Mouse (Mus musculus): Measurements from ENCODE around the gene Pxn. TPM values are rescaled to one million over a fixed set of nuclear protein-coding genes. Genes with fewer than 3 reads are reported as not detected.

The Pxn gene
- polyA plus RNA-seq, 1 experiment from 2014 or later: 44.5 TPM

DNA sequence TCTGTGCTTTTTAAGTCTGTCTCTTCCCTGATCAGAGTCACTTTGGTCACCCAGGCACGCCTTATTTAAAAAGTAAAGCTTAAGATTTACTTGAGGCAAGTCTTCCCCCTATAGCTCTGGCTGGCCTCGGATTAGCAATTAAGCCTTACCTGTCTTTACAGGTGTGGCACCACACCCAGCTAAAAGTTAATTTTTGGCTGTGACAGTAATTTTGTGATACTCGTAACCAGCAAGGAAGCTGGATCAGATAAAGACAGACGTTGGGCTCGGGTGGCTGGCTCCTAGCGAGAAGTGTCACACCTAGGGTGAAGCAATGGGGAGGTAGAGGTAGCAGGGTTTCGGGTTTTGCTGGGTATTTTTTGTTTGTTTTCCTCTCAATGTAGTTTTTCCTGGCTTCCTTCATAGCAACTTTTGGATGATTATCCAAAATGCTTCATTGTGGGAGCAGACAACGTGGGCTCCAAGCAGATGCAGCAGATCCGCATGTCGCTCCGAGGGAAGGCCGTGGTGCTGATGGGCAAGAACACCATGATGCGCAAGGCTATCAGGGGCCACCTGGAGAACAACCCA lies 53.9 kb downstream of the Pxn start:
- peak overlapping the region; percentile 99 for H3K9ac ChIP-seq (ENCODE audit: low read length)
- H3K4me1 ChIP-seq (ENCODE audit: control insufficient read depth, insufficient read depth, low read length): peaks cover 28% of the 10 kb centered on the region
- H3K27me3 ChIP-seq (ENCODE audit: control insufficient read depth, insufficient read depth, low read length): no peaks in the 10 kb centered on the region
- peaks cover 15% of the 10 kb centered on the region for H3K36me3 ChIP-seq (ENCODE audit: control insufficient read depth, insufficient read depth, low read length)
- ATAC-seq (ENCODE audit: insufficient read depth, low FRiP score): no peak
- peak overlapping the region; percentile 80 for H3K4me3 ChIP-seq (replicated peaks; ENCODE audit: low read length)
- peak overlapping the region; percentile 56; the same call in 1 of the 2 replicates for H3K27ac ChIP-seq (ENCODE audit: low read length)
- peak overlapping the region; percentile 89 for H3K4me2 ChIP-seq (ENCODE audit: low read depth, low read length)
- 25% methylated on average over 13 of the region's 13 CpGs for WGBS
- no peaks in the 10 kb centered on the region for H3K9me3 ChIP-seq (replicated peaks; ENCODE audit: control insufficient read depth, low read length)

DNA sequence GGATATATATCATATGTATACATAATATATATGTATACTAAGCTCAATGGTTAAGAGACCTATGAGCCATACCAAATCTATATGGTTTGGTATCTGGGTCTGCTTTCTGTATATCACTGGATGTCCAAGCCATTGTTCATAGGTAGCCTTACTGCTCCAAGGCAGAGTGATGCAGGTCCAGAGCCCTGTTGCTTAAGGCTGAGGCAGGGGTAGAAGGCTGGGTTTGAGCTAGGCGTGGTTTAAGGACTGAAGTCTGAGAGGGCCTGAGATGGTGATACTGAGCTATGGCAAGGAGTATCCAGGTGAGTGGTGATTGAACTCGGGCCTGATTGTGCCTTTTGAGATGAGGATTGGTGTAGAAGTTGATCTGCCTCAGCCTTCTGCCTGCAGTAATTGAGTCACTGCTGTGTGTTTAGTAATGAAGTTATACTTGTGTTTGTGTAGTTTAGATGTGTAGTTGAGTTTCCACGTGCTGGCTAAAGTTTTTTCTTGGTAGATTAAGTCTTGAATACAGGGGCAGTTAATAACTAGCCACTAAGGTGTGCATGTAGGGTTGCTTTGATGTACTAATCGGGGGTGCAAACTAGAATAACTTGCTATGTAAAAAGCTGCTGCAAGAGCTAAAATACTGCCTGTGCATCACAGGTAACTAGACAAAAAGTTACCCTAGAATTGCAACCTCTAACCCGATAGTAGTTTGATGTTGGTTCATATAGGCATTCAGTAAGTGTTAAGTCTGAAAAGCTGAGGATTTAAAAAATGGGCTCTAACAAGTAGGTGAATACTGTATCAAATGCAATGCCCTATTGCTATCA lies 57.5 kb downstream of the Pxn start:
- Histone ChIP-seq H3K27ac (ENCODE audit: low read length) (no peak overlapping the region), H3K9ac (ENCODE audit: low read length) (no peak overlapping the region), H3K4me3 (replicated peaks; ENCODE audit: low read length) (peak overlapping the region; percentile 72; the same call in 1 of the 2 replicates), H3K9me3 (replicated peaks; ENCODE audit: control insufficient read depth, low read length) (no peaks in the 10 kb centered on the region), H3K4me1 (ENCODE audit: control insufficient read depth, insufficient read depth, low read length) (peaks cover 30% of the 10 kb centered on the region), H3K36me3 (ENCODE audit: control insufficient read depth, insufficient read depth, low read length) (peaks cover 15% of the 10 kb centered on the region), H3K27me3 (ENCODE audit: control insufficient read depth, insufficient read depth, low read length) (no peaks in the 10 kb centered on the region), H3K4me2 (ENCODE audit: low read depth, low read length) (peak overlapping the region; percentile 84)
- WGBS: 40% methylated on average over 5 of the region's 5 CpGs
- ATAC-seq (ENCODE audit: insufficient read depth, low FRiP score): no peak

DNA sequence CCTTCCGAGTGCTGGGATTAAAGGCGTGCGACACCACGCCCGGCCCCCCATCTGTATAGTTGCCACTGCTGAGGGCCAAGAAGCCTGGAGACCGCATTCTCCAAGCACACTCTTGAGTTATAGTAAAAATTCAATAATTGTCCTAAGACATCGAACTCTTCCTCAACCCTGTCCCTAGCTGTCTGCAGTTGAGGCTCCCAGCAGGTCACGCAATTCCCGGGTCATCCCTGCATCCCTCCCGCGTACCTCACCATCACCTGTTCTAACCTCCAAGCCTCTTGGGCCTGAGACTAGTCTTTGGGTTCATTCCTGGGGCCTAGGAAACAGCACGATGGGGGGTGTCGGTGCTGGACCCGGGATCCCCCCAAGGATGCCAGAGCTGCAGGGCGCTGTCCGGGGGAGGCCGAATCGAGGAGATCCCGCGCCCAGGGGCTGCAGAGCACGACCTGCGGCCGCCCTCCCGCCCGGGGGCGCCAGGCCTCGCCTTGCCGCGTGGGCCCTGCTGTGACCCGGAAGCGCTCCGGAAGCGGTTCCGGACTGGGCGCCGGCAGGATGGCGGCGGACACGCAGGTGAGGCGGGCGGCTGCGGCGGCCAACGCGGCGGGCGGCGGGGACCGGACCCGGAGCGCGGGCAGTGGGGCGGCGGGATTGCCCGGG lies 58.4 kb downstream of the Pxn start, which contains the start of gene Gcn1l1:
Gene Gcn1l1 (plus strand): TSS at position 518 of the 657 bp plus-strand sequence.
- 3% methylated on average over 39 of the region's 55 CpGs for WGBS
- H3K4me1 ChIP-seq (ENCODE audit: control insufficient read depth, insufficient read depth, low read length): peaks cover 30% of the 10 kb centered on the region

DNA sequence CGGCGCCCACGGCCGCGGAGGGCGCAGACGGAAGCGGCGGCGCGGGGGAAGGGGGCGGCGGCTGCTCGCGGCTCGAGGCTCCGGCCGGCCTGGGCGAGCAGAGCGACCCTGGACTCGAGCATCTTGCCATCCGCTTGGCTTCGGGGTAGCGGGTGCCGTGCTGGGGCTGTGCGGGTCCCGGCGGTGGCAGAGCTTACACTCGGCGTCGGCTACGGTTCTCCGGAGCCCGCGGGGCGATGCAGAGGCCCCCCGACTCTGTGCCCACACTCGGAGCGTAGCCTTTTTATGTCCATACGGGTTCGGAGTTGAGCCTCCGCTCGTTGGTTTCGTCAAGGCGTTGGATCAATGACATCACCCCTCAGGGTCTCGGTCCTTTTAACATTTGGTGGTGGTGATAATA lies 58.9 kb downstream of the Pxn start:
- peak overlapping the region; percentile 84 for H3K4me2 ChIP-seq (ENCODE audit: low read depth, low read length)
- H3K9ac ChIP-seq (ENCODE audit: low read length): peak overlapping the region; percentile 94
- H3K9me3 ChIP-seq (replicated peaks; ENCODE audit: control insufficient read depth, low read length): no peaks in the 10 kb centered on the region
- H3K36me3 ChIP-seq (ENCODE audit: control insufficient read depth, insufficient read depth, low read length): peaks cover 15% of the 10 kb centered on the region
- 2% methylated on average over 46 of the region's 46 CpGs for WGBS
- peak overlapping the region; percentile 72 for H3K4me3 ChIP-seq (replicated peaks; ENCODE audit: low read length)
- H3K27me3 ChIP-seq (ENCODE audit: control insufficient read depth, insufficient read depth, low read length): no peaks in the 10 kb centered on the region
- H3K4me1 ChIP-seq (ENCODE audit: control insufficient read depth, insufficient read depth, low read length): peaks cover 27% of the 10 kb centered on the region
- H3K27ac ChIP-seq (ENCODE audit: low read length): no peak overlapping the region
- ATAC-seq (ENCODE audit: insufficient read depth, low FRiP score): peak; percentile 57; the same call in 1 of the 2 replicates

More for the DNA sequence above, 58.4 kb downstream of the Pxn start, which contains the start of gene Gcn1l1:
- H3K27ac ChIP-seq (ENCODE audit: low read length): peak within 1 kb of the TSS; percentile 46
- peak within 1 kb of the TSS; percentile 94 for H3K9ac ChIP-seq (ENCODE audit: low read length)
- peaks cover 15% of the 10 kb centered on the region for H3K36me3 ChIP-seq (ENCODE audit: control insufficient read depth, insufficient read depth, low read length)
- no peaks in the 10 kb centered on the region for H3K27me3 ChIP-seq (ENCODE audit: control insufficient read depth, insufficient read depth, low read length)
- H3K9me3 ChIP-seq (replicated peaks; ENCODE audit: control insufficient read depth, low read length): no peaks in the 10 kb centered on the region
- ATAC-seq (ENCODE audit: insufficient read depth, low FRiP score): peak; percentile 85
- peak within 1 kb of the TSS; percentile 84 for H3K4me2 ChIP-seq (ENCODE audit: low read depth, low read length)
- peak within 1 kb of the TSS; percentile 72 for H3K4me3 ChIP-seq (replicated peaks; ENCODE audit: low read length)

DNA sequence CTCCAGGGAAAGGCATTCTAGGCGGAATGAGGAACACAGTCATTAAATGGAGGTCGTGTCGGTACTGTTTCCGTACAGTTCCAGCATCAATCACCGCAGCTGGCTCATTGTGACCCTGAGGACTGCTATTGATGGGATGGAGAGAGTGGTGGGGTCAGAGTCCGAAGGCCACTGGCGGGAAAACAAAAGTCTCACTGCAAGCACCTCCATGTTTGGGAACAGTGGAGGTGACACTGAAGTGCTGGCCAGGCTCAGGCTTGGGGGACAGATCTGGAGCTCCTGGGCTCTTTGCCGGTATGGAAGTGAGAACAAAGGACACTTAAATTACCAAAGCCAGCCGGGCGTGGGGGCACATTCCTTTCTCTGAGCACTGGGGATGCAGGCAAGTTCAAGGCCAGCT lies 62.2 kb downstream of the Pxn start:
- Histone ChIP-seq H3K4me3 (replicated peaks; ENCODE audit: low read length) (no peak overlapping the region), H3K36me3 (ENCODE audit: control insufficient read depth, insufficient read depth, low read length) (0 out of 2 replicates have a peak, but pooled peaks cover 7% of the 10 kb centered on the region), H3K4me2 (ENCODE audit: low read depth, low read length) (no peak overlapping the region), H3K4me1 (ENCODE audit: control insufficient read depth, insufficient read depth, low read length) (peaks cover 17% of the 10 kb centered on the region), H3K27ac (ENCODE audit: low read length) (peak overlapping the region; percentile 23; the same call in 1 of the 2 replicates), H3K9ac (ENCODE audit: low read length) (no peak overlapping the region), H3K9me3 (replicated peaks; ENCODE audit: control insufficient read depth, low read length) (no peaks in the 10 kb centered on the region), H3K27me3 (ENCODE audit: control insufficient read depth, insufficient read depth, low read length) (no peaks in the 10 kb centered on the region)
- WGBS: 46% methylated on average over 10 of the region's 10 CpGs
- ATAC-seq (ENCODE audit: insufficient read depth, low FRiP score): no peak

DNA sequence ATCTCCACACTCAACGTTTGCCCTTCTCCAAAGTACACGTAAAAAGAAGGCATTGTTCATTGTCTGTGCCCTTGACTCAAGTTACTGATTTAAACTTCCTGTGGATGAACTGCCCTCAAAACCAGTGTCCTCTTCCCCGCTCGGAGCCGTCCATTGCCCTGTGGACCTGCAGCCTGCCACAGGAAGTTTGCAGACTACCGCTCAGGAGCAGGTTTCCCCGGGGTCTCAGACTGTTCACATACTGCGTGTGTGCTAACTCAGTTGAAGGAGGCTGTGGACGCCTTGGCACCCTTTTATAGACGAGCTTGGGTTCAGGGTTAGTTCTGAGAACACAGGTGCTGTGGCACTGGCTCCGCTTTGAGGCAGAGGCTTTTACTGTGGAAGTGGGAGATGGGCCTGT lies 62.8 kb downstream of the Pxn start:
- Histone ChIP-seq H3K4me3 (replicated peaks; ENCODE audit: low read length) (no peak overlapping the region), H3K36me3 (ENCODE audit: control insufficient read depth, insufficient read depth, low read length) (0 out of 2 replicates have a peak, but pooled peaks cover 9% of the 10 kb centered on the region), H3K4me2 (ENCODE audit: low read depth, low read length) (no peak overlapping the region), H3K27me3 (ENCODE audit: control insufficient read depth, insufficient read depth, low read length) (no peaks in the 10 kb centered on the region), H3K4me1 (ENCODE audit: control insufficient read depth, insufficient read depth, low read length) (peaks cover 16% of the 10 kb centered on the region), H3K9ac (ENCODE audit: low read length) (peak overlapping the region; percentile 36; the same call in 1 of the 2 replicates), H3K9me3 (replicated peaks; ENCODE audit: control insufficient read depth, low read length) (no peaks in the 10 kb centered on the region), H3K27ac (ENCODE audit: low read length) (no peak overlapping the region)
- WGBS: 67% methylated on average over 11 of the region's 11 CpGs
- ATAC-seq (ENCODE audit: insufficient read depth, low FRiP score): no peak

DNA sequence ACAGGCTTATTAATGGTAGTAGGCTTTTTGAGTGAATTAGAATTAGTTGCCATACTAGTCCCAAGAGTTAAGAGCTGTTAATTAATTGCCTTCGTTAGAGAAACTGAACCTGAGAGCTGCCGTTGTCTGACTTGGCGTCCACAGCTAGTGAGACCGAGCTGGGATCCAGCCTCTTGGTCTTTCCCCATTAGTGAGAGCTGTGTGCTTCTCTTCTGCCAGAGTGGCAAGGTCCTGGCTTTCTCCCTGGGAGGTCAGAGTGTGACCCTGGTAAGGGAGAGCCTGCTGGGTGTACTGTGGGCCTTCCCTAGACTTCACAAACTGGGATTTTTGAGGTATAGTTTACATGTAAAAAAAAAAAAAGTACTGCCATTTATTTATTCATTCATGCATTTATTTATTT lies 63.2 kb downstream of the Pxn start:
- no peaks in the 10 kb centered on the region for H3K9me3 ChIP-seq (replicated peaks; ENCODE audit: control insufficient read depth, low read length)
- H3K4me2 ChIP-seq (ENCODE audit: low read depth, low read length): no peak overlapping the region
- no peaks in the 10 kb centered on the region for H3K27me3 ChIP-seq (ENCODE audit: control insufficient read depth, insufficient read depth, low read length)
- 90% methylated on average over 4 of the region's 4 CpGs for WGBS
- ATAC-seq (ENCODE audit: insufficient read depth, low FRiP score): no peak
- H3K9ac ChIP-seq (ENCODE audit: low read length): no peak overlapping the region
- peaks cover 12% of the 10 kb centered on the region for H3K4me1 ChIP-seq (ENCODE audit: control insufficient read depth, insufficient read depth, low read length)
- H3K36me3 ChIP-seq (ENCODE audit: control insufficient read depth, insufficient read depth, low read length): 0 out of 2 replicates have a peak, but pooled peaks cover 10% of the 10 kb centered on the region
- H3K27ac ChIP-seq (ENCODE audit: low read length): no peak overlapping the region
- no peak overlapping the region for H3K4me3 ChIP-seq (replicated peaks; ENCODE audit: low read length)

DNA sequence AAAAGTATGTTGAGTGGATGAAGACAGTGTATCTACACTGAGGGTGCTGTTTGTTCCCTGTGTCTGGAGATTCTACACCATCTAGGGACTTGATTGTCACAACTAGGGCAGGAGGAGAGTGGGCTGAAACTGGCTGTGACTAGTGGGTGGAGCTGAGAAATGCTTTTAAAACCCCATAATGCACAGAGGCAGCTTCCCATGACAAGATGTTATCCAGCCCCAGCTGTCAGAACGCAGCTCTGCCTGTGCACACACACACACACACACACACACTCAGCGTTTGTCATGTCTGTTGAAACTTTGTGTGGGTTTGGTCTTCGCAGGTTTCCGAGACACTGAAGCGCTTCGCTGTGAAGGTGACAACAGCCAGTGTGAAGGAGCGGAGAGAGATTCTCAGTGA lies 64.6 kb downstream of the Pxn start:
- 88% methylated on average over 7 of the region's 7 CpGs for WGBS
- H3K27ac ChIP-seq (ENCODE audit: low read length): no peak overlapping the region
- H3K27me3 ChIP-seq (ENCODE audit: control insufficient read depth, insufficient read depth, low read length): no peaks in the 10 kb centered on the region
- peaks cover 19% of the 10 kb centered on the region; the same call in 1 of the 2 replicates for H3K36me3 ChIP-seq (ENCODE audit: control insufficient read depth, insufficient read depth, low read length)
- no peak overlapping the region for H3K4me3 ChIP-seq (replicated peaks; ENCODE audit: low read length)
- H3K4me2 ChIP-seq (ENCODE audit: low read depth, low read length): no peak overlapping the region
- H3K4me1 ChIP-seq (ENCODE audit: control insufficient read depth, insufficient read depth, low read length): peaks cover 5% of the 10 kb centered on the region
- no peak for ATAC-seq (ENCODE audit: insufficient read depth, low FRiP score)
- H3K9ac ChIP-seq (ENCODE audit: low read length): no peak overlapping the region
- H3K9me3 ChIP-seq (replicated peaks; ENCODE audit: control insufficient read depth, low read length): no peaks in the 10 kb centered on the region

Data from stomach, embryonic 16.5 days (tissue).